Mouse (Mus musculus): ENCODE data around the gene Tuba8.

Tuba8 gene

DNA sequence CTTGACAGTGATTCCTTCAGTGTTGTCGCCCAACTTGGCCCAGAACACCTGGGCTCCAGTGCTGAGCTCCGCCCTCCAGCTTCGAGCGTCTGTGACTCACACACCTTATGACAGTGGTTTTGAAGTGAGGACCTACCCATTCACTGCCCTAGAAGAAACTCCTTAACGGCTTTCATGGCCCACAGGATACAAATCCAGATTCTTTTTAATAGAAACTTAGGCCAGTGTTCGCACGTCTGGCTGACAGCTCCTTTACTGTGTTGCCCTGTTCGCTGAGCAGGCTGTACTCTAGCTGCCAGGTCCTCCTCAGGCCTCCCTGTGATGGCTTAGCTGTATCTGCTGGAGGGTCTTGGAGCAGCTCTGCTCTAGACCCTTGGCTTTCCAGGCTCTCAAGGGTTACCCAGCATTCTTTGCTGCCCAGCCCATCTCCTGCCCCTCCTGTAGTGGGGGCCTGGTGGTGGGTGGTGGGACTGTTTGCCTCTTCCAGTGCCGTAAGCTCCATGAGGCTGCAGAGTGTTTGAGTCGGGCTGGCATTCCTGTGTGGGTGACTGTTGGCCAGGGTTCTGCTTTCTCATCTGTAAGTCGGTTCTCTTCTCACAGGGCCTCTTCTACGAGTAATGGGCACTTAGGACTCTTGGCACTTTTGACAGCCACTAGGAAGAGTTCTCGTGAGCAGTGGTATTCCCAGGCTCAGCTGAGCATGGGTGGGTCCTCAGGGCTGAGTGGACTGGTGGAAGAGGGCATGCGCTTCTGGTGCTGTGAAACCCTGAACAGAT, 15.4 kb upstream of the Tuba8 start:
- no peak for DNase-seq (ENCODE audit: low spot score in 2 of 2)

- no peak for DNase-seq (ENCODE audit: low spot score in 2 of 2)
These were observed 12.6 kb upstream of the Tuba8 start for GRCm38 (mm10) chr6:121197807-121198365.

DNA sequence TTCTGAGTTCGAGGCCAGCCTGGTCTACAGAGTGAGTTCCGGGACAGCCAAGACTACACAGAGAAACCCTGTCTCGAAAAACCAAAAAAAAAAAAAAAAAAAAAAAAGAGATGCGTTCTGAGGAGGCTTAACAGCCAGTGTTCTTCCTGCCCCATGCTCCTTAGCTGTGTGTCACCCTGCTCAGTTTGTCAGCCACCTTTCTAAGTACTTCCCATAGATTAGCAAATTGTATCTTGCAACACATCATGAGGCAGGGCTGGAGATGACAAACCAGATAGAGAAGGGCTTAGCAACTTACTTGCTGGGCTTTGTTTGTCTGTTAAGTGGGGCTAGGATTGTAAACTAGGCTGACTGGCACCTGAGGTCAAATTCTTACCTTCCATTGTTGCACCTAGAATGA, 10.0 kb upstream of the Tuba8 start:
- DNase-seq (ENCODE audit: low spot score in 2 of 2): no peak

- no peak for DNase-seq (ENCODE audit: low spot score in 2 of 2)
These were observed 8.5 kb upstream of the Tuba8 start for GRCm38 (mm10) chr6:121202026-121202425.

GRCm38 (mm10) chr6:121206481-121206880, 4.0 kb upstream of the Tuba8 start:
- DNase-seq (ENCODE audit: low spot score in 2 of 2): no peak

DNA sequence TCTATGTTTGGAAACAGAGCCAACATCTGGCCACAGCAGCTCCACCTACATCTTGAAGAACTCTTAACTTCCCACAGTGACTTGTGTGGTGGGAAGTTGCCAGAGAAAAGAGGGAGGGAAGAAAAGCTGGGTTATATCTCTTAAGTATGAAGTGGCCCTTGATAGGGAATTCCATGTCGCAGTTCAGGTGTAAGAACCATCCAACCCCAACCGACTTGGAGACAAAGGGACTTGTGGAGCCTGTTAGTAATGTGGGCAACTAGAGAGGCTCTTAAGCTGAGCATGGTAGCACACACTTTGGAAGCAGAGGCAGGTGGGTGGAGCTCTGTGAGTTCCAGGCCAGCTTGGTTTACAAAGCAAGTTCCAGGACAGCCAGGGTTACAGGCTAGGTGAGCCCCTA, 912 bp upstream of the Tuba8 start:
- no peak for DNase-seq (ENCODE audit: low spot score in 2 of 2)

- DNase-seq (ENCODE audit: low spot score in 2 of 2): no peak
These were observed 412 bp downstream of the Tuba8 start for GRCm38 (mm10) chr6:121210926-121211289.

- DNase-seq (ENCODE audit: low spot score in 2 of 2): no peak
These were observed 1.2 kb downstream of the Tuba8 start for GRCm38 (mm10) chr6:121211743-121212142.

- no peak for DNase-seq (ENCODE audit: low spot score in 2 of 2)
These were observed 2.5 kb downstream of the Tuba8 start for GRCm38 (mm10) chr6:121212988-121213387.

DNA sequence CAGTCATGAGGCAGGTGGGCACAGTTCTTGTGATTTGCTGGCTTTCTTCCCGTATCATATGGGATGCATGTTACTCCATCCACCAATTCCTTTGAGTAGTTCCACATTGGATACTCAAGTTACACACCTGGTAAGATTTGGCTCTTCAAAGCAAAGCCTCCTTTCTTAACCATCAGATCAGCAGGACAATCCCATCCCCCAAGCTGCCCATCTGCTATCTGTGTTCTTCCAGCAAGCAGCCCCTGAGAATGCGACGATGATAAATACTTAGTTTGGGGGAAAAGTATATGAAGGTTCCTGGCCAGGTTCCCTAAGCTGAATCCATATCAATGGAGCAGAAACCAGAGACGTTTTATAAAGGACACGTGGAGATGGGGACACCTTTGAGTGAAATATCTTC, 3.7 kb downstream of the Tuba8 start:
- DNase-seq (ENCODE audit: low spot score in 2 of 2): no peak

DNA sequence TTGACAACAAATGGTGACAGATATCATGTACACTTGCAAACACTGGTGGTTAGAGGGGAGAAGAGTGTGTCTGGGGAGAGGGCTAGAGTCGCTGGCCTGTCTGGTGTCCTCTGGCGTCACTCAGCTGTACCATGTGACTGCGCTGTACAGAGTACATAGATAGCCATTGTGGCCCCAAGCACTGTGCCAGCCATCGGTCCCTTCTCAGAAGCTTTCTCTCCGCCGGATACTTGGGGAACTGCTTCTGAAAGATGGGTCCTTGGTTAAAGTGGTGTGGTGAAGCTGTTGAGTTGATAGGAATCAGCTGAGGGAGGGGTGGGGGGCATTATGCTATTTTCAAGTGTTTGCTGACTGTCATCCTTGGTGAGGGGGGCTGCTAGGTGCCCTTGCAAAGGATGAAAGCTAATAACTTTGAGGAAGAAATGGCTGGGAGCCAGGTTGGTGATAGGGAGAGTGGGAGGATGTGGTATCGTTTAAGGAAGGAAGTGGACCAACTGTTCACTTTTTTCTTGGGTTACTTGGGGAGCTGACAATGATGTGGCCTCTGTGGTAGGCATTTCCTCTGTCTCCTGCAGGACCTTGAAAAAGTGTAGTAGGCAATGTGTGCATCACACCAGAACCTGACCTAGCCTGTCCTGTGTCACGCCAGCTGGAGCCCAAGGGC, 4.3 kb downstream of the Tuba8 start:
- DNase-seq (ENCODE audit: low spot score in 2 of 2): no peak

DNA sequence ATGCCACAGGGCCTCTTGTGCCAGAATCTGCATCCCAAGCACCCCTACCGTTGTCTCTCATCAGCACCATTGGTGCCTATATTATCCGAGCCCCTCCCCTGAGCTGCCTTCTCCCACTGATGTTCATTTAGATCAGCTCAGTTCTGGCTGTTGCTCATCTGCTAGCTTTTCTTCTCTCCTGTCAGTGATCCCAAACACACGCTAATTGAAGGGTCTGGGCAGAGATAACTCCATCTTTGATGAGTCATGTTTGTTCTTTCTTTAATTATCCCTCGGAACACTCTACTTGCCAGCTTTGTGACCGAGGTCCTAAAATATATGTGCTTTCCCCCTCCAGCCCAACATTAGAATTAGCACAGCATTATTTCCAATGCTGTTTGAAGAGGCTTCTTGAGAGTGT, 4.8 kb downstream of the Tuba8 start:
- DNase-seq (ENCODE audit: low spot score in 2 of 2): no peak

- DNase-seq (ENCODE audit: low spot score in 2 of 2): no peak
These were observed 5.4 kb downstream of the Tuba8 start for GRCm38 (mm10) chr6:121215896-121216295.

GRCm38 (mm10) chr6:121216589-121217255, 6.2 kb downstream of the Tuba8 start:
- DNase-seq (ENCODE audit: low spot score in 2 of 2): no peak

DNA sequence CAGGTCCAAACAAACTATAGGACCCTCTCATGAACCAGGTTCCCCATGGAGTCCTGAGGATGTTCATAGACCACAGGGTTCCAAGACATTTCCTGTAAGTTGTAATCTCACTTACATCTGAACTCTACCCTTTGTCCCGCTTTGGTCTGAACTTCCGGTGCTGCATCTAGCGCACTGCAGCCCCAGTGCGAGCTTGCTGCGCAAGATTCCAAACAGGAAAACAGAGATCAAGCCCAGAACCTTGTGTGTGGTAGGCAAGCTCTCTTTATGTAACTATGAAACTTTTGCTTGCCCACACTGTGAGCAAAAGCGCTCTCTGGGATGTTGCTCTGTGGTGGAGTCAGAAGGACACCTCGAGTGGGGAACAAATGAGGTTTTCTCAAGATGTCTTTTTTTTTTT, 7.5 kb downstream of the Tuba8 start:
- no peak for DNase-seq (ENCODE audit: low spot score in 2 of 2)

GRCm38 (mm10) chr6:121219406-121219805, 8.9 kb downstream of the Tuba8 start:
- no peak for DNase-seq (ENCODE audit: low spot score in 2 of 2)

- no peak for DNase-seq (ENCODE audit: low spot score in 2 of 2)
These were observed 9.7 kb downstream of the Tuba8 start for GRCm38 (mm10) chr6:121220181-121220580.

DNA sequence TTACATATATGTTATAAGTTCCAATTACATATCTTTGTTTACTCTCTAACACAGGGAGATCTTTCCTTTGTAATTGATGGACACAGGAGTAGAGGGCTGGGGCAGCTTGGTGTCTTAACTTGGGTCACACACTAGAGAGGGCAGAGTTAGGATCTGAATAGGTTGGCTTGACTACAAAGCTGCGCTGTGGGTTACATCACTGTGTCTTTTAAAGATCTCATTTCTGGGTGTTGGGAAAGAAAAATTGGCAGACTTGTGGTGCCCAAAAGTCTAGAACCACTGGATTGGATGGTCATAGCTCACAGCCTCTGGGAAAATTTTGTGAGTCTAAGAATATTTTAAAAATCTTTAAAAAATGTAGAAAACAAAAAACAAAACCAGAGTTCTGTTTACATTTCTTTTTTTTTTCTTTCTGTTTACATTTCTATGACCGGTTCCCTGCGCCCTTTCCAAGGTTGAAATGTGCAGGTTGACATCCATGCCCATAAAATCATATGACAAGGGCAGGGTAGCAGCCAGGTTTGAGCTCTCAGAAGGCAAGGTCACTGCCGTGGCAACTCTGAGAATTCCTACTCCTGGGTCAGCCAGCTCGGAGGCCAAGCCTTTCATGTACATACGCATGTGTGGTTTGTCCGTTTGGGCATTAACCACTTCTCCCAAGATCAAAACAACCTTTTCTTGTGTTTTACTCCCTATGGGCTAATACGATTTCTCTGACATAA, 11.5 kb downstream of the Tuba8 start:
- no peak for DNase-seq (ENCODE audit: low spot score in 2 of 2)

DNA sequence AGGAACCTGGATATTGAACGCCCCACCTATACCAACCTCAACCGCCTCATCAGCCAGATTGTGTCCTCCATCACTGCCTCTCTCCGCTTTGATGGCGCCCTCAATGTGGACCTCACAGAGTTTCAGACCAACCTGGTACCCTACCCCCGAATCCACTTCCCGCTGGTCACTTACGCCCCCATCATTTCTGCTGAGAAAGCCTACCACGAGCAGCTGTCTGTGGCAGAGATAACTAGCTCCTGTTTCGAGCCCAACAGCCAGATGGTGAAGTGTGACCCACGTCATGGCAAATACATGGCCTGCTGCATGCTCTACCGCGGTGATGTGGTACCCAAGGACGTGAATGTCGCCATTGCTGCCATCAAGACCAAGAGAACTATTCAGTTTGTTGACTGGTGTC, 12.5 kb downstream of the Tuba8 start:
- DNase-seq (ENCODE audit: low spot score in 2 of 2): no peak

- DNase-seq (ENCODE audit: low spot score in 2 of 2): no peak
These were observed 13.6 kb downstream of the Tuba8 start for GRCm38 (mm10) chr6:121224067-121224466.

GRCm38 (mm10) chr6:121224993-121225392, 14.5 kb downstream of the Tuba8 start:
- no peak for DNase-seq (ENCODE audit: low spot score in 2 of 2)

DNA sequence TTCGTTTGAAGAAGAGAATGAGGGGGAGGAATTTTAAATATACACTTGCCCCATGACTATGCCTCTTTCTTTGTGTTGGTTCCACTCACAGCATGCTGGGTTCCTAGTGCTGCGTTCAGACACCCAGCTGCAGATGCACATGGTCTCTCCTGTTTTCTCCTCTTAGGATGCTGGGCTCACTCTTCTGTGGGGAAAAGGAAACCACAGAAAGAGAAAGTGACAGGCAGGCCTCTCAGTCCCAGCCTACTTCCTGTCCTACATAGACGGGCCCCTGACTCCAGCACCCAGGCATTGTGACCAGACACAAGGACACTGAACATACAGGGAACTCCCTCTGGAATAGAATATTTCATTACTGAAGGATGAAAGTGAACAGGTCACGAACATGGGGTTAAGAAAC, 15.5 kb downstream of the Tuba8 start:
- no peak for DNase-seq (ENCODE audit: low spot score in 2 of 2)

All from frontal cortex, postnatal 10 days (tissue).